Mouse (Mus musculus) forebrain, embryonic 16.5 days (tissue): Measurements from ENCODE around the gene Crtc2. TPM values are rescaled to one million over a fixed set of nuclear protein-coding genes. Genes with fewer than 3 reads are reported as not detected.
"Not testable (repeated sequence)": the region's sequence is repeated elsewhere in the genome, so short reads cannot be mapped to it uniquely, and the experiment has no call there.

ENCODE experiments used
- ATAC-seq: fragments of 200-750 bp; cut with Nextera tagmentation; 2 replicates; pipeline ENCODE4 v1.8.0; 2017; ENCODE audit warnings: mild to moderate bottlenecking, moderate library complexity
- H3K27ac ChIP-seq: fragments of 300-500 bp; sonication (generic); 2 replicates; pipeline ENCODE4 v1.5.1; 2014; ENCODE audit warnings: low read length, control low read depth
- H3K27me3 ChIP-seq: fragments of 300-500 bp; sonication (generic); replicated peaks from 2 replicates; pipeline ENCODE4 v1.6.1; 2014; ENCODE audit warnings: low read length; ENCODE audit not compliant: control insufficient read depth, insufficient read depth
- H3K36me3 ChIP-seq: fragments of 300-500 bp; sonication (generic); 2 replicates; pipeline ENCODE4 v1.6.1; 2014; ENCODE audit not compliant: control insufficient read depth, insufficient read depth
- H3K4me1 ChIP-seq: fragments of 300-500 bp; sonication (generic); replicated peaks from 2 replicates; pipeline ENCODE4 v1.6.1; 2014; ENCODE audit warnings: low read length; ENCODE audit not compliant: control insufficient read depth, insufficient read depth
- H3K4me2 ChIP-seq: fragments of 300-500 bp; sonication (generic); 2 replicates; pipeline ENCODE4 v1.6.1; 2014; ENCODE audit warnings: mild to moderate bottlenecking, low read length, control low read depth
- H3K4me3 ChIP-seq: fragments of 300-500 bp; sonication (generic); replicated peaks from 2 replicates; pipeline ENCODE4 v1.5.1; 2014; ENCODE audit warnings: mild to moderate bottlenecking, low read length, control low read depth
- H3K9ac ChIP-seq: fragments of 300-500 bp; sonication (generic); replicated peaks from 2 replicates; pipeline ENCODE4 v1.6.1; 2014; ENCODE audit warnings: low read depth, low read length, control low read depth
- H3K9me3 ChIP-seq: fragments of 300-500 bp; sonication (generic); 2 replicates; pipeline ENCODE4 v1.6.1; 2016; ENCODE audit warnings: low read length; ENCODE audit not compliant: control insufficient read depth
- WGBS: fragments of 180-500 bp; shearing (Covaris S2); extraction: QIAGEN DNeasy Blood & Tissue Kit; methylation state at CpG from one replicate; pipeline ENCODE4 v1.1.7; 2014; 5-methylcytosine and 5-hydroxymethylcytosine counted together
- polyA plus RNA-seq: library from polyadenylated mRNA; unstranded; fragments of >200 nt; fragmentation: Nextera tagmentation; extraction: Ambion mirVana; gene quantifications from 2 replicates; pipeline ENCODE4 v1.2.1, GENCODE M21; 2015

Crtc2 gene
- polyA plus RNA-seq, 1 experiment from 2014 or later: 23.2 TPM

- WGBS: 89% methylated on average over 2 of the region's 2 CpGs
- H3K4me3 ChIP-seq, H3K27ac ChIP-seq, H3K4me2 ChIP-seq, H3K36me3 ChIP-seq, H3K9me3 ChIP-seq, ATAC-seq, H3K9ac ChIP-seq, H3K27me3 ChIP-seq: not testable (repeated sequence)
- H3K4me1 ChIP-seq: peaks cover 24% of the 10 kb centered on the region
Observed at GRCm38 (mm10) chr3:90252659-90253058, 1.3 kb upstream of the Crtc2 start.

DNA sequence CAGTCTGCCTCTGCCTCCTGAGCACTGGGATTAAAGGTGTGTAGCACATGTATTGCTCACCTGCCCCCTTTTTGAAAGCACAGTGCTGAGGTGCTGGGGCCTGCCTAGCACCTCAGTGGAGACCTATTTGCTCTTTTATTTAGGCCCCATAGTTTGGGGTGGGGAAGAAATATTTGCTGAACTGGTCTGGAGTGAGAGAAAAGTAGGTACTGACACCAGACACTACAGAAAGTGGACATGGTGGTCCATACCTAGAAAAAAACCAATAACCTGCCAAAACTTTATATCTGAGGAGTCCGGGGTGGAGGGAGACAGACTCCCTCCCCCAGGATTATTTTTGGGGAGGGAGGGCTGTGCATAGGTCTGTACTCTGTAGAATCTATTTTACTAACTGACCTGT is 789 bp upstream of the Crtc2 start:
- 68% methylated on average over 1 of the region's 1 CpGs for WGBS
- ATAC-seq: peak; percentile 1
- not testable (repeated sequence) for H3K9ac ChIP-seq, H3K4me3 ChIP-seq, H3K27ac ChIP-seq, H3K4me2 ChIP-seq, H3K36me3 ChIP-seq, H3K9me3 ChIP-seq, H3K27me3 ChIP-seq
- peaks cover 24% of the 10 kb centered on the region for H3K4me1 ChIP-seq

GRCm38 (mm10) chr3:90254419-90255193 is 643 bp downstream of the Crtc2 start:
- H3K9me3 ChIP-seq: no peaks in the 10 kb centered on the region
- under 1% methylated on average over 37 of the region's 41 CpGs for whole genome bisulfite sequencing
- H3K4me3 ChIP-seq: peak overlapping the region; percentile 96
- H3K4me2 ChIP-seq: peak overlapping the region; percentile 87
- peak; percentile 39 for ATAC-seq
- H3K27me3 ChIP-seq: no peaks in the 10 kb centered on the region
- H3K9ac ChIP-seq: peak overlapping the region; percentile 89
- H3K36me3 ChIP-seq: peaks cover 4% of the 10 kb centered on the region; the same call in 1 of the 2 replicates
- peak overlapping the region; percentile 60; the same call in 1 of the 2 replicates for H3K27ac ChIP-seq
- H3K4me1 ChIP-seq: peaks cover 17% of the 10 kb centered on the region

GRCm38 (mm10) chr3:90255194-90255565 is 1.2 kb downstream of the Crtc2 start:
- peak overlapping the region; percentile 96 for H3K4me3 ChIP-seq
- peak overlapping the region; percentile 87 for H3K4me2 ChIP-seq
- 22% methylated on average over 2 of the region's 2 CpGs for WGBS
- peak overlapping the region; percentile 89 for H3K9ac ChIP-seq
- peaks cover 10% of the 10 kb centered on the region for H3K36me3 ChIP-seq
- ATAC-seq: no peak
- H3K9me3 ChIP-seq: no peaks in the 10 kb centered on the region
- H3K27me3 ChIP-seq: no peaks in the 10 kb centered on the region
- no peak overlapping the region for H3K27ac ChIP-seq
- peaks cover 17% of the 10 kb centered on the region for H3K4me1 ChIP-seq

GRCm38 (mm10) chr3:90255784-90256353 is 1.9 kb downstream of the Crtc2 start:
- peaks cover 17% of the 10 kb centered on the region for H3K4me1 ChIP-seq
- no peak overlapping the region for H3K27ac ChIP-seq
- H3K27me3 ChIP-seq: no peaks in the 10 kb centered on the region
- H3K4me2 ChIP-seq: no peak overlapping the region
- H3K9ac ChIP-seq: no peak overlapping the region
- peaks cover 15% of the 10 kb centered on the region for H3K36me3 ChIP-seq
- no peak overlapping the region for H3K4me3 ChIP-seq
- no peaks in the 10 kb centered on the region for H3K9me3 ChIP-seq
- no peak for ATAC-seq
- 93% methylated on average over 14 of the region's 14 CpGs for WGBS

DNA sequence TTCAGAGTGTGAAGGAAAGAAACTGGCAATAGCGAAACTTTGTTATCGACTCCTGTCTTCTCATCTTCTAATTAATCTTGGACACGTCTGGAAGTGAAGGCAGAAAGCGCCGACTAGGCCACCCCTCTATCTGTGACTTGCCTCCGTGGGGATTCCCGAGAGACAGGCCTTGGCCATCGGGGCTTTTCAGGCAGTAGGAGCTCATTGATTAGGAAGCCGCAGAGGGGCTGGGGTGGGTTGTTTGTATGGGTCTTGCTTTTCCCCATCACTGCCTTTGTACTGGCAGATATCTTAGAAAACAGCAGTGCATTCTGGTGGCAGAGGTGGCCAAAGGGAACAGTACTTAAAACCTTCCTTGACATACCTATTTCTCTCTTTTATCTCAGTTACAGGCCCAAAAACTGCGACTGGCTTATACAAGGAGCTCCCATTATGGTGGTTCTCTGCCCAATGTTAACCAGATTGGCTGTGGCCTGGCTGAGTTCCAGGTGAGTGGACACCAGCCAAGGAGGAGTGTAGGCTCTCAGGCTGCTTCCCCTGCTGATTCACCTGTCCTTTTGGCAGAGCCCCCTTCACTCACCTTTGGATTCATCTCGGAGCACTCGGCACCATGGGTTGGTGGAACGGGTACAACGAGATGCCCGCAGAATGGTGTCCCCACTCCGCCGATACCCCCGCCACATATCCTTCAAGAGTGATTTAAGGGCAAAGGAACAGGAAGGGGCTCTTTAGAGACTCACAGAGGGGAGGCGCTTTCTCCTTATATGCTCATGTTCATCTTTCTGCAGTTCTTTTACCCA is 3.0 kb downstream of the Crtc2 start:
- Histone ChIP-seq H3K4me2 (no peak overlapping the region), H3K9me3 (no peaks in the 10 kb centered on the region), H3K27ac (no peak overlapping the region), H3K27me3 (no peaks in the 10 kb centered on the region), H3K4me3 (no peak overlapping the region), H3K4me1 (peaks cover 17% of the 10 kb centered on the region), H3K9ac (no peak overlapping the region), H3K36me3 (peaks cover 17% of the 10 kb centered on the region)
- ATAC-seq: no peak
- WGBS: 91% methylated on average over 19 of the region's 19 CpGs

- Histone ChIP-seq H3K36me3 (peaks cover 28% of the 10 kb centered on the region), H3K9ac (no peak overlapping the region), H3K27ac (no peak overlapping the region), H3K4me1 (peaks cover 14% of the 10 kb centered on the region), H3K27me3 (no peaks in the 10 kb centered on the region), H3K4me2 (no peak overlapping the region), H3K4me3 (no peak overlapping the region), H3K9me3 (no peaks in the 10 kb centered on the region)
- no peak for ATAC-seq
- 93% methylated on average over 4 of the region's 4 CpGs for WGBS
Observed at GRCm38 (mm10) chr3:90258521-90258920, 4.6 kb downstream of the Crtc2 start.

DNA sequence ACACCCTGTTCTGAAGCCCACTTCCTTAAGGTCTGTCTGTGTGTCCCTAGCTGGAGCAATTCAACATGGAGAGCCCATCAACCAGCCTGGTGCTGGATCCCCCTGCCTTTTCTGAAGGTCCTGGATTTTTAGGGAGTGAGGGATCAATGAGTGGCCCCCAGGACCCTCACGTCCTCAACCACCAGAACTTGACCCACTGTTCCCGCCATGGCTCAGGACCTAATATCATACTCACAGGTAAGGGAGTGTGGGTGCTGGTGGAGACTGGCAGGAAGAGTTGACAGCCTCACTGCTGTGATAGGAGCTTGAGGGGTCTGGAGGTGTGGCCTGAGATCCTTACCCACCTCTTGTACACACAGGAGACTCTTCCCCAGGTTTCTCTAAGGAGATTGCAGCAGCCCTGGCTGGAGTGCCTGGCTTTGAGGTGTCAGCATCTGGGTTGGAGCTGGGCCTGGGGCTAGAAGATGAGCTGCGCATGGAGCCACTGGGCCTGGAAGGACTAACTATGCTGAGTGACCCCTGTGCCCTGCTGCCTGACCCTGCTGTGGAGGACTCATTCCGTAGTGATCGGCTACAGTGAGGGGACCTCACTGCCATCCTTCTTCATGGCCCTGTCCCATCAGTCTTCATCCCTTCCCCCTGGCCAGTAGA is 9.3 kb downstream of the Crtc2 start:
- H3K27ac ChIP-seq: no peak overlapping the region
- H3K9ac ChIP-seq: no peak overlapping the region
- 95% methylated on average over 5 of the region's 5 CpGs for WGBS
- ATAC-seq: no peak
- H3K4me1 ChIP-seq: peaks cover 12% of the 10 kb centered on the region
- H3K4me2 ChIP-seq: no peak overlapping the region
- no peaks in the 10 kb centered on the region for H3K9me3 ChIP-seq
- no peak overlapping the region for H3K4me3 ChIP-seq
- H3K36me3 ChIP-seq: peaks cover 33% of the 10 kb centered on the region
- no peaks in the 10 kb centered on the region for H3K27me3 ChIP-seq

GRCm38 (mm10) chr3:90264687-90265033 is 10.7 kb downstream of the Crtc2 start:
- Histone ChIP-seq H3K27me3 (no peaks in the 10 kb centered on the region), H3K4me2 (peak overlapping the region; percentile 86), H3K9ac (peak overlapping the region; percentile 88; the same call in 1 of the 2 replicates), H3K36me3 (peaks cover 28% of the 10 kb centered on the region), H3K27ac (peak overlapping the region; percentile 19), H3K4me3 (peak overlapping the region; percentile 86), H3K4me1 (peaks cover 12% of the 10 kb centered on the region), H3K9me3 (no peaks in the 10 kb centered on the region)
- no peak for ATAC-seq
- WGBS: 41% methylated on average over 10 of the region's 10 CpGs
